Mouse (Mus musculus) G1E (cell line): ENCODE results near the gene Rasa1.

Source experiments
- CTCF ChIP-seq: IDR thresholded peaks from 2 replicates; pipeline ENCODE4 v1.5.1; 2012; ENCODE audit warnings: low read depth, low read length, inconsistent platforms, mixed read lengths
- GATA1 ChIP-seq: IDR thresholded peaks from 2 replicates; pipeline ENCODE4 v1.6.1; 2012; ENCODE audit warnings: borderline replicate concordance, low read length, inconsistent platforms, mixed read lengths
- POLR2AphosphoS5 ChIP-seq: IDR thresholded peaks from 2 replicates; pipeline ENCODE4 v1.6.1; 2012; ENCODE audit warnings: low read depth, low read length, inconsistent platforms; ENCODE audit not compliant: insufficient replicate concordance

GRCm38 (mm10) chr13:85311547-85311946 lies 22.6 kb upstream of the Rasa1 start:
- no peak for TF ChIP-seq CTCF
- no peak for TF ChIP-seq GATA1
- no peak for TF ChIP-seq POLR2AphosphoS5
